Mouse (Mus musculus): ENCODE data around the gene Tmem50b. TPM values are rescaled to one million over a fixed set of nuclear protein-coding genes. Genes with fewer than 3 reads are reported as not detected.

Tmem50b gene
- polyA plus RNA-seq, 1 experiment, result 19.6 TPM

- Histone ChIP-seq H3K4me3 (ENCODE audit: extremely low read depth, insufficient read depth, insufficient read length) (no peak overlapping the region), H3K4me1 (ENCODE audit: control insufficient read depth, insufficient read depth, insufficient read length) (no peaks in the 10 kb centered on the region), H3K27me3 (ENCODE audit: control insufficient read depth, insufficient read depth, low read length) (no peaks in the 10 kb centered on the region), H3K36me3 (ENCODE audit: control insufficient read depth, insufficient read depth, low read length) (peaks cover 32% of the 10 kb centered on the region), H3K27ac (ENCODE audit: insufficient read depth, low read length) (no peak overlapping the region)
- 92% methylated on average over 7 of the region's 7 CpGs for WGBS
- no peak for DNase-seq (ENCODE audit: low read depth in 1 of 2, low spot score in 2 of 2)
- no peak for TF ChIP-seq POLR2A (IDR thresholded peaks at IDR 0.05; ENCODE audit: low read depth, low read length)
- no peak for TF ChIP-seq CTCF (IDR thresholded peaks at IDR 0.05; ENCODE audit: extremely low read depth, insufficient read depth, insufficient read length, insufficient replicate concordance)
These were observed 30.2 kb upstream of the Tmem50b start for GRCm38 (mm10) chr16:91627831-91628230.

DNA sequence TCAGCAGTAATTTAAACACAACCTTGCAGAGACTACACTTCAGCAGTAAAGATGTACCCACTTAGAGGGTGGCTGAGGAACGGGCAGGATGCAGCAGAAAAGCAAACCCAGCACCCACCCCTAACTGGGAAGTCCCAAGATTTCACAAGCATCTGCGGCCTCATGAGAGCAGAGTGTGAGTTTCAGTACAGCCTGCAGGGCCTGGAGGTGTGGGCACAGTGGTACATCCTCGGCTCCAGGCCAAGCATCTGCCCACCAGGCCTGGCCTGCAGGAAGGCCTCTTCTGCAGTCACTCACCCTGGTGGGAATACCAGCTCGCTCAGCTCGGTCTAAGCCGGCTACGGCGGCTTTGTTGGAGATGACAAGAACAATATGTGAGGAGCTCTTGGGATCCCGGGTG is 25.5 kb upstream of the Tmem50b start:
- WGBS, result 91% methylated on average over 9 of the region's 9 CpGs
- no peaks in the 10 kb centered on the region for H3K27me3 ChIP-seq (ENCODE audit: control insufficient read depth, insufficient read depth, low read length)
- H3K4me3 ChIP-seq (ENCODE audit: extremely low read depth, insufficient read depth, insufficient read length), result no peak overlapping the region
- TF ChIP-seq POLR2A (IDR thresholded peaks at IDR 0.05; ENCODE audit: low read depth, low read length) (no peak), CTCF (IDR thresholded peaks at IDR 0.05; ENCODE audit: extremely low read depth, insufficient read depth, insufficient read length, insufficient replicate concordance) (no peak)
- peaks cover 21% of the 10 kb centered on the region for H3K36me3 ChIP-seq (ENCODE audit: control insufficient read depth, insufficient read depth, low read length)
- H3K27ac ChIP-seq (ENCODE audit: insufficient read depth, low read length), result peak overlapping the region; percentile 28; the same call in 1 of the 2 replicates
- H3K4me1 ChIP-seq (ENCODE audit: control insufficient read depth, insufficient read depth, insufficient read length), result peaks cover 3% of the 10 kb centered on the region; the same call in 1 of the 2 replicates
- no peak for DNase-seq (ENCODE audit: low read depth in 1 of 2, low spot score in 2 of 2)

DNA sequence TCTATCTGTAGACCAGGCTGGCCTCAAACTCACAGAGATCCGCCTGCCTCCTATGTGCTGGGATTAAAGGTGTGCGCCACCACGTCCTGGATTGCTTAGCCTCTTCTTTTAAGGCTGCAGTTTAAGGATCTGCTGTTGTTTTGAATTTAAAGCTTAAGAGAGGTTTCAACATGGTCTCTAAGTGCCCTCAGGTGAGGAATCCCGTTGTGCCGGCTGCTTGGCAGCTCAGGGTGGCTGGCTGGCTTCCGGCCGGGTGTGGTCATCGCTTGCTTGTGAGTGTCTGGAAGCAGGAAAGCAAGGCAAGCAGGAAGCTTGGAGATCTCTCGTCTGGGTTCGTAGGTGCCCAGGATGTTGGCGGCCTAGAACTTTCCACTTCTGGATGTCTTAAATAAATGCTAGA is 23.4 kb upstream of the Tmem50b start:
- H3K27me3 ChIP-seq (ENCODE audit: control insufficient read depth, insufficient read depth, low read length), result no peaks in the 10 kb centered on the region
- TF ChIP-seq POLR2A (IDR thresholded peaks at IDR 0.05; ENCODE audit: low read depth, low read length) (no peak), CTCF (IDR thresholded peaks at IDR 0.05; ENCODE audit: extremely low read depth, insufficient read depth, insufficient read length, insufficient replicate concordance) (no peak)
- peaks cover 3% of the 10 kb centered on the region; the same call in 1 of the 2 replicates for H3K4me1 ChIP-seq (ENCODE audit: control insufficient read depth, insufficient read depth, insufficient read length)
- no peak for DNase-seq (ENCODE audit: low read depth in 1 of 2, low spot score in 2 of 2)
- peaks cover 21% of the 10 kb centered on the region for H3K36me3 ChIP-seq (ENCODE audit: control insufficient read depth, insufficient read depth, low read length)
- WGBS, result 93% methylated on average over 11 of the region's 11 CpGs
- no peak overlapping the region for H3K4me3 ChIP-seq (ENCODE audit: extremely low read depth, insufficient read depth, insufficient read length)
- no peak overlapping the region for H3K27ac ChIP-seq (ENCODE audit: insufficient read depth, low read length)

GRCm38 (mm10) chr16:91620185-91620584 is 22.6 kb upstream of the Tmem50b start:
- WGBS, result 67% methylated on average over 5 of the region's 5 CpGs
- H3K27me3 ChIP-seq (ENCODE audit: control insufficient read depth, insufficient read depth, low read length), result no peaks in the 10 kb centered on the region
- peaks cover 19% of the 10 kb centered on the region for H3K36me3 ChIP-seq (ENCODE audit: control insufficient read depth, insufficient read depth, low read length)
- no peak for DNase-seq (ENCODE audit: low read depth in 1 of 2, low spot score in 2 of 2)
- TF ChIP-seq POLR2A (IDR thresholded peaks at IDR 0.05; ENCODE audit: low read depth, low read length), result no peak
- no peak for TF ChIP-seq CTCF (IDR thresholded peaks at IDR 0.05; ENCODE audit: extremely low read depth, insufficient read depth, insufficient read length, insufficient replicate concordance)
- H3K4me1 ChIP-seq (ENCODE audit: control insufficient read depth, insufficient read depth, insufficient read length), result peaks cover 3% of the 10 kb centered on the region; the same call in 1 of the 2 replicates
- H3K27ac ChIP-seq (ENCODE audit: insufficient read depth, low read length), result no peak overlapping the region
- H3K4me3 ChIP-seq (ENCODE audit: extremely low read depth, insufficient read depth, insufficient read length), result no peak overlapping the region

DNA sequence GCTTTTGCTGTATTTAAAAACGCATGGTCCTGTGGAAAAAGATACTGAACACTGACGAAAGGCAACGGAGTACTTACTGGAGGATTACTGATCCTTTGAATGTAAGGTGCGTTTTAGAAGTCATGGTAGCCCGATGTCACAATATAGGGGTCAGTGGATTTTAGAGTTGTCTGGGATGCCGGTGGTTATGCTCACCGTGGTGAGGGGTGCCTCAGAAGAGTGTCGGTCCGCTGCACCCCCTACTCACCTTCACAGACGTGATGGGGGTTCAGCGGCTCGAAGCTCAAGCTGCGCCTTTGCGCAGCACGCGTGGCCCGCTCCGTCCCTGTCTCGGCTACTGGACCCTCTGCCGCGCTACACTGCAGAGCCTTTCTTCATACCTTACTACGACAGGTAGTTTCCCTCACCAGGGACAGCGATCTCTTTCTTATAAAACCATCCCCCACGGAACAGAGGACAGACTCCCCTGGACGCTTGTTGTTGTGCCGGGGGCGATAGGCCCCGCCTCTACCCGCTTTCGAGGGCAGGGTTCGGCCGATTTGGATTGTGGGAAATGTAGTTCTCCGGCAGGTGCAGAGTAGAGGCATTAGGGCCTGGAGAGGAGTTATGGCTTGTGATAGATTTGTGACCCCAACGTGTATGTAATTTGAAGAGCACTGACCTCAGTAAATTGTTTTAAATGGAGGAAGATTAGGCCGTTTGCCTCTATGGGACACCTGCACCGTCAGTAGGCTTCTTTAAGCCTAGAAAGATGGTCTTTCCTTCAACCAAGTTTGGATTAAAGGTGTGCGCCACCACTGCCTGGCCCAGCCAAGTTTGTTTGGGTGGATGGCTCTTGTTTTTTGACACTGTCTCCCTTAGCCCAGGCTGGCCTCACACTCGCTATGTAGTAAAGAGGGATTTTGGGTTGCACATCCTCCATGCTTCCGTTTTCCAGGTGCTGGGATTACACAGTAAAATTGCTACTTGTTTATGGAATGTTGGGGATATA is 21.2 kb upstream of the Tmem50b start, which contains the start of gene Dnajc28:
Dnajc28 (minus strand) TSS at position 516 of the 991 bp plus-strand sequence.
- peaks cover 3% of the 10 kb centered on the region; the same call in 1 of the 2 replicates for H3K4me1 ChIP-seq (ENCODE audit: control insufficient read depth, insufficient read depth, insufficient read length)
- no peak within 1 kb of the TSS for H3K27ac ChIP-seq (ENCODE audit: insufficient read depth, low read length)
- 12% methylated on average over 39 of the region's 39 CpGs for WGBS
- H3K36me3 ChIP-seq (ENCODE audit: control insufficient read depth, insufficient read depth, low read length), result peaks cover 11% of the 10 kb centered on the region
- peak; percentile 50 to 82 for DNase-seq (ENCODE audit: low read depth in 1 of 2, low spot score in 2 of 2)
- peak within 1 kb of the TSS; percentile 83 for H3K4me3 ChIP-seq (ENCODE audit: extremely low read depth, insufficient read depth, insufficient read length)
- TF ChIP-seq CTCF (IDR thresholded peaks at IDR 0.05; ENCODE audit: extremely low read depth, insufficient read depth, insufficient read length, insufficient replicate concordance) (no peak), POLR2A (IDR thresholded peaks at IDR 0.05; ENCODE audit: low read depth, low read length) (no peak; the same call in 1 of the 2 replicates)
- no peaks in the 10 kb centered on the region for H3K27me3 ChIP-seq (ENCODE audit: control insufficient read depth, insufficient read depth, low read length)

DNA sequence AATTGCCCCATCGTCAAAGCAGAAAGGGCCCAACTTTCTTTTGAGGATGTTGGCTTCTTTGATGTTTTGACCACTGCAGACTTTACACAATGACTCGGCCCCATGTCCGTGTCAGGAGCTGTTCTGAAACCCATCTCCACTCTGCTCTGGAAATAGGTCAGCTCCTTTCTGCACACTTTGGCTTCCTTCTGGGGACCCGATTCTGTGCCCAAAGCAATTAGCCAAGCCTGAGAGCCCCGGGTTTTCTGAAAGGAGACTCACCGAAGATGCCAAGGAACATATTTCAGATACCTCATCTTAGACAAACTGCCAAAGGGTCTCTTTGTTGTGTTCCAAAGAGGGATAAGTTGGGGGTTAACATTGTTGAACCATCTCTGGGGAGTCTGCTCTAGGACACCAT is 17.0 kb upstream of the Tmem50b start:
- 79% methylated on average over 6 of the region's 6 CpGs for WGBS
- H3K27ac ChIP-seq (ENCODE audit: insufficient read depth, low read length), result no peak overlapping the region
- peaks cover 3% of the 10 kb centered on the region; the same call in 1 of the 2 replicates for H3K4me1 ChIP-seq (ENCODE audit: control insufficient read depth, insufficient read depth, insufficient read length)
- H3K4me3 ChIP-seq (ENCODE audit: extremely low read depth, insufficient read depth, insufficient read length), result no peak overlapping the region
- TF ChIP-seq POLR2A (IDR thresholded peaks at IDR 0.05; ENCODE audit: low read depth, low read length) (no peak), CTCF (IDR thresholded peaks at IDR 0.05; ENCODE audit: extremely low read depth, insufficient read depth, insufficient read length, insufficient replicate concordance) (no peak)
- no peaks in the 10 kb centered on the region for H3K36me3 ChIP-seq (ENCODE audit: control insufficient read depth, insufficient read depth, low read length)
- no peaks in the 10 kb centered on the region for H3K27me3 ChIP-seq (ENCODE audit: control insufficient read depth, insufficient read depth, low read length)
- no peak for DNase-seq (ENCODE audit: low read depth in 1 of 2, low spot score in 2 of 2)

Data from spleen, adult 2 months (tissue).